Mouse (Mus musculus) liver, postnatal 0 days (tissue): ENCODE results near the gene Tnfsf13.

Source experiments
- CTCF ChIP-seq: sonication (generic); IDR thresholded peaks from 2 replicates; pipeline ENCODE4 v1.5.1; 2016; ENCODE audit warnings: antibody characterized with exemption, low read depth
- EP300 ChIP-seq: IDR thresholded peaks from 2 replicates; pipeline ENCODE4 v1.6.1; 2016; ENCODE audit warnings: antibody characterized with exemption, low read depth, mild to moderate bottlenecking

GRCm38 (mm10) chr11:69654760-69655159, 30.8 kb downstream of the Tnfsf13 start:
- no peak for TF ChIP-seq CTCF
- no peak for TF ChIP-seq EP300
